Mouse (Mus musculus) CD4-positive, CD25-positive, alpha-beta regulatory T cell, adult 2 months (primary cell): Measurements from ENCODE around the gene Gm37240.

Experiments
- DNase-seq: peaks from one replicate; pipeline ENCODE4 v3.0.0-alpha.2; 2012; ENCODE audit warnings: low read depth, low spot score

Gm37240 gene

GRCm38 (mm10) chr3:85341103-85341860, 546.0 kb downstream of the Gm37240 start:
- DNase-seq, result no peak

GRCm38 (mm10) chr3:85340491-85340890, 546.8 kb downstream of the Gm37240 start:
- no peak for DNase-seq

DNA sequence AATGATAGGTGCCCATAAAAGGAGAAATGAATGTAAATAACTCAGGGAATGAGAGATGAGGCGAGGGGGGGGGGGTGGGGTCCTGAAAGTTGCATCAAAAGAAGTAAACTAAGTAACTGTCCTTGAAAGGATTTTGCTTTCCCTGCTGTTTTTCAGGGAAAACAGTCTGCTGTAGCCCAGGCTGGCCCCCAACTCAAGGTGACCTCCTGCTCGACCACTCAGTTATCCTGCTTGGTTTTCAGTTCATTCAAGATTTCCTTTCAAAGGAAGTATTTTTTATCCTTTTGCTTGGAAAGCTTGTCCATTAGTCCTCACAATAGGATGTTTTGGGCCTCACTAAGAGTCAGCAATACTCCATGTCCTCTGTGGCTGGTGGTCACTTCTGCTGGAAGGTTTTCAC, 547.4 kb downstream of the Gm37240 start:
- no peak for DNase-seq

GRCm38 (mm10) chr3:85339269-85339820, 548.0 kb downstream of the Gm37240 start:
- no peak for DNase-seq

GRCm38 (mm10) chr3:85338755-85339095, 548.6 kb downstream of the Gm37240 start:
- no peak for DNase-seq

- DNase-seq, result no peak
Measured at GRCm38 (mm10) chr3:85337881-85338754, 549.2 kb downstream of the Gm37240 start.

GRCm38 (mm10) chr3:85335517-85335916, 551.8 kb downstream of the Gm37240 start:
- no peak for DNase-seq

- no peak for DNase-seq
Measured at GRCm38 (mm10) chr3:85332276-85332675, 555.0 kb downstream of the Gm37240 start.

DNA sequence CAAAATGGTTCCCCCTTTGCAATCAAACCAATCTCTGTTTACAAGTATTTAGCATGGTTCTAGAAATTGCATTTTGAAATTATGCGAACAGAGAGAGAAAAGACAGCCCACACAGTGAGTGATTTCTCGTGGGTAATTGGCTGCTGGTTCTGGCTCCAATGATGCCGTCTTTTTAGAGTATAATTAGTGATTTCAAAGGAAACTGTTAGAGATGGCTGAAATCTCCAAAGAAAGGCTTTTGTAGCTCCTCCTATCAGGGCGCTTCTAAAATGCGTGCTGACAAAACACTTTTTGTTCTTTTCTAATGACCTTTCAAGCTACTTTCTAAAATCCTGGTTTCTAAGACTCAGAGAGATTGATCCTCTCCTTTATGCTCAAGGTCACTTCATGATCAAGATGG, 569.1 kb downstream of the Gm37240 start:
- no peak for DNase-seq

DNA sequence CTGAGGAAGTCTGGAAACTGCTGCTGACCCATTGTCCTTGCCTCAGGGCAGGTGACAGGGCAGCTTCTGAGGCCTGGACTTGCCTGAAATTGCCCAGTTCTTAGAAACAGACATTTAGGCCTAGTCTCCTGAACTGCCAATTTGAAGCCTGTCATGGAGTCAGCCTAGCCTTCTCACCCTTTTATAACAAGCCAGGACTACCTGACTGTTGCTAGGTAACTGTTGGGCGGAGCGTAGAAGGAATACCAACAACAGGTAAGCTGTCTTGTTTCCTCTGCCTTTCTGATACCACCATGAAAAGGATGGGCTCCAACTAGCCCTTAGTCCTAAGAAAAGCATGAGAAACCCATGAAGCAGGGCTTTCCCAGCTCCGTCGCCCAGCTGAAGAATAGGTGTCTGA, 570.0 kb downstream of the Gm37240 start:
- no peak for DNase-seq

- no peak for DNase-seq
Measured at GRCm38 (mm10) chr3:85314961-85315360, 572.4 kb downstream of the Gm37240 start.

DNA sequence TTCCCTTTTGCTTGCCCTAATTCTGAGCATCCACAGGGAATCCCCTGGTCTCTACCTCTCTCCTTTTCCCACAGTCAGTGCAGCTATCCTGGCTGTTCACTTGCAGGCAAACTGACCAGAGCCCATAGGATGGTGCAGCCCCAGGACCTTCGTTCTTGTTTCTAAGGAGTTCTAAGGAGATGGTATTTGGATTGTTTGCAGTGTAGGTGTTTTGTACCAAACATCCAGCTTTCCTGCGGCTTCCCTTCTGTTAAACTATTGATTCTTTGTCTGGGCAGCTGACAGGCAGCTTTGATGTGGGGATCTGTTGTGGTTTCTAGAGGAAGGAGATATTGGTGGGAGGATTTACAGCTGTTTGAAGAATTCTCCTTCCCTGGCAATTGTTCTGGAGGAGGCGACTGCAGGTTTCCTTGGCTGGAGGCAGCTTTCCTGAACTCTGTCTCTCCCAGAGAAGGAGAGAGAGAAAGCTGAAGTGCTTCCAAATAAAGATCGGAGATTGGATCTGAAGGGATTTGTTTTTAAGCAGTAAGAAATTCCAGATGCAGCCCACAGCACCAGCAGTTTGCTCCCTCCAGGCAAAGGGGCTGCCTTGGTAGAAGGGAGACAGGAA, 573.6 kb downstream of the Gm37240 start:
- no peak for DNase-seq

- DNase-seq, result no peak
Measured at GRCm38 (mm10) chr3:85311176-85311575, 576.1 kb downstream of the Gm37240 start.

DNA sequence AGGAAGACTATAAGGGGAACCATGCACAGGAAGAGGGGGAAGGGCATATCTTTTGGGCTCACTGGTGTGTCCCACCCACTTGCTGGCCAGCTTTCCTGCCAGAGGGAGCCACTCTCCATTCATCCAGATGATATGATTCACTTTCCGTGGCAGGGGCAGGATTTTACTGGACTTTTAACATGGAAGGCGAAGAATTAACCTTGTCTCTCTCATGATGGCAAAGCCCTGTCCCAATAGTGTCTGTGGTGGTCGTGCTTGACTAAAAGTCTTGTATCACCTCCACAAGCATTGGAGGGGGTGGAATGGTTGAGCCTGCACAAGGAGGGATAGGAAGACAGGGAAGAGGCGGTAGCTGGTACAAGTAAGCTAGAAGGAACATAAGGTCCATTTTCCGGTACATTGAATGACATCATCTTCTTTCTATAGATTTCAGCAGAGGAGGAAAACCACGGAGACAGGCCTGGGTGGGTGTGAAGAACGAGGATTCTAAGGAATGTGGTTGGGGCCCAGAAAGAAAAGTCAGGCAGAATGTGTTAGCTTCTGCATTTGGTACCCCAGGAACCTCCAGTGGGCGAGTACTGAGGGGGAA, 576.8 kb downstream of the Gm37240 start:
- no peak for DNase-seq

GRCm38 (mm10) chr3:85309168-85309567, 578.1 kb downstream of the Gm37240 start:
- DNase-seq, result no peak

DNA sequence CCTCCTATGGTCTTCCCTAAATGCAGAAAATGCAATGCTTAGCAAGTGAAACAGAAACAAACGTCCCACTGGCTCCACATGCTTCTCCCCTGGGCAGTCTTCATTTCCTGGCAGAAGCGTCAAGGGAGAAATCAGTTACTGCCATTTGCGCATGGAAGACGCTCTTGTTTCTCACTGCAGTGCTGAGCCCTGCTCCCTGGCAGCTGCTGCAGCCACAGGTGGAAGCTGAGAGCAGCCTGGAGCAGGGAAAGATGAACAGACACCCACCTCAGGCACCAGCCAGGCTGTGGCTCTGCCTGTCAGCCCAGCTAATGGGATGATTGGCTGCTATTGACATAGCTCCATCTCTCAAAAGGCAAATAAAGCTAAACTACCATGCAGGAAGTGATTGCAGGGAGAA, 578.6 kb downstream of the Gm37240 start:
- no peak for DNase-seq

- DNase-seq, result no peak
Measured at GRCm38 (mm10) chr3:85301851-85302250, 585.5 kb downstream of the Gm37240 start.

DNA sequence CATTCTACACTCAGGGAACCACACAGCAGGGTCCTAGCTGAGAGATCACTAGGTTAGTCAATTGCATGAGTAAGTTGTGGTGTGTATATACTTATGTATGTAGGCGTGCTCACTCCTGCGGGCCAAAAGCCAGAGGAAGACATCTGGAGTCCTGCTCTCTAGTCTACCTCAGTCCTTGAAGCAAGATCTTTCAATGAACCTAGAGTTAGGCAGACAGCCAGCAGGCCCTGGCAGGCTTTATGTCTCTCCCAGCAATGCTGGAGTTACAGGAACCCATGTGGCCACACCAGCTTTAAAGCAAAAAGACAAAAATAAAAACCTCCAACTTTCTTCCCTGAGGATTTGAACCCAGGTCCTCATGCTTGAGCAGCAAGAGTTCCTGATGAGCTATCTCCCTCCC, 586.0 kb downstream of the Gm37240 start:
- no peak for DNase-seq

DNA sequence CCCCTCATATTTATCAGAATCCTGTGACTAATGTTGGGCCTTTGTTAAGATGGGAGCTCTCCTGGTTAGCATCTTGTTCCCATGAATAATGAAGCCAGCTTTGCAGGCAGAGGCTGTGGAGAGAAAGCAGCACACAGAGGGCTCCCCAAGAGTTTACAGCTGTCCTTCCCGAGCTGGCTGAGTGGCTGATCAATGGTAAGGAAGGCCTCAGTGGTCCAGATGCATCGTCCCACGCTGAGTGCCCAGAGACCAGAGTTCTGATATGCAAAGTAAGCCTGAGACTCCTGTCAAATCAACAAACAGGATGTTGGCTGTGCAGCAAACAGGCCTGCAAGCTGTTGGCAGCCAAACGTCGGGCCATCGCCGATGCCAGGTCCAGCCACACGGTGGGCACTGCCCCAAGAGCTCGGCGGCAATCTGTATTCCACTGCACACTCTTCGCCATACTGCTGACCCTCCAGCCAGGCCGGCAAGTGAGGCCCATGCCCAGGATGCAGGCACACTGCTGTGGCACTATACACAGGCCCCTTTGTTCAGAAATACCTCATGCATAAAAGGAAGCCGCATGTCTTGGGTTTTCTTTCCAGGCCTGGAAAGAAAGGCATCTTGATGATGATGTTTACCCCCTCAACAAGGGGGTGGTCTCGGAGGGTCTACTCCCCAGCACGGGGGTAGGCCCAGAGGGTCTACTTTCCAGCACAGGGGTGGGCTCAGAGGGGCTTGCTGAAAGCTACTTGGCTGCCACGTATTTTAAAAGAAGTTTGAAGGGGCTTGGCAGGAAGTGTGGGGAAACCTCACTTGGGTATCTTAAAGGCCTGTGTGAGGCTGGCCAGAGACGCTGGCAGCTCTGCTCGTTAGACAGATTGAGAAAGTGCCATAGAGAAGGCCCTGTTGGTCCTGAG, 587.4 kb downstream of the Gm37240 start:
- DNase-seq, result no peak

DNA sequence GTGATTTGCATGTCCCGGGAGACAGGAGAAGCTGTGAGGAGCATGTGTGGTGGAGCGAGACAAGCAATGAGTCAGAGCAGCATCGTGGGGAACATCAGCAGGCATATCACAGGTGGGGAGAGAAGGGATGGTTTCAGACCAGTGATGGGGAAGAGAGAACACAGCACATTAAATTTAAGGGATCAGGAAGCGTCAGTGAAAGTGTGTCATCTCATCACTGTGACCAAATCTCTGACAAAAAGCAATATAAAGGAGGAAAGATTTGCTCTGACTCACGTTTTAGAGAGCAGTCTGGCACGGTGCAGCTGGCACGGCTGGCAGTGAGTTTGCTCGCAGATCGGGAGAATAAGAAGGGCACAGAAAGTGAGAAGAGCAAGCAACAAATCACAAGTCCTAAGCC, 592.1 kb downstream of the Gm37240 start:
- DNase-seq, result no peak

DNA sequence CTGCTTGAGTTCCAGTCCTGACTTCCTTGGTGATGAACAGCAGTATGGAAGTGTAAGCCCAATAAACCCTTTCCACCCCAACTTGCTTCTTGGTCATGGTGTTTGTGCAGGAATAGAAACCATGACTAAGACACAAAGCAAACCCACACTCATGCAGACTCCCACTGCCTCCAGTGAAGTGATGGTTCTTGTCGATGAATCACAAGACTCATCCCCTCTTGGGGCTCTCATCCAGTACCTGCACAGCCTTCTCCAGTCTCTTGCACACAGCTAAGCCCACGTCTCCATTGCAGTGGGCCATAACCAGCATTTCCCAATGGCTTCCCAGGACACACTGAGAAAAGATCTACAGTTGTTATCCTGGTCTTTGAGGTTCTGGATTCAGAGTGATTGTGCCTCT, 599.7 kb downstream of the Gm37240 start:
- no peak for DNase-seq
